Mouse (Mus musculus) limb, embryonic 14.5 days (tissue): Measurements from ENCODE around the gene Eef1g. TPM values are rescaled to one million over a fixed set of nuclear protein-coding genes. Genes with fewer than 3 reads are reported as not detected.

Experiments
- ATAC-seq: fragments of 200-750 bp; cut with Nextera tagmentation; 2 replicates; pipeline ENCODE4 v1.8.0; 2017; ENCODE audit warnings: low read depth, moderate number of reproducible peaks, moderate TSS enrichment; ENCODE audit not compliant: low FRiP score
- DNase-seq: peaks from one replicate; pipeline ENCODE4 v3.0.0-alpha.2; 2015; ENCODE audit warnings: low spot score
- H3K27ac ChIP-seq: fragments of 300-500 bp; sonication (generic); replicated peaks from 2 replicates; pipeline ENCODE4 v1.5.1; 2014; ENCODE audit warnings: low read depth, mild to moderate bottlenecking, low read length, moderate library complexity, mixed read lengths
- H3K27me3 ChIP-seq: fragments of 300-500 bp; sonication (generic); 2 replicates; pipeline ENCODE4 v1.6.1; 2014; ENCODE audit warnings: low read length, mixed read lengths; ENCODE audit not compliant: control insufficient read depth, insufficient read depth
- H3K36me3 ChIP-seq: fragments of 300-500 bp; sonication (generic); 2 replicates; pipeline ENCODE4 v1.6.1; 2014; ENCODE audit warnings: mild to moderate bottlenecking, low read length, moderate library complexity, mixed read lengths; ENCODE audit not compliant: control insufficient read depth, insufficient read depth
- H3K4me1 ChIP-seq: fragments of 300-500 bp; sonication (generic); 2 replicates; pipeline ENCODE4 v1.6.1; 2014; ENCODE audit warnings: antibody characterized with exemption, low read length, mixed read lengths; ENCODE audit not compliant: control insufficient read depth, insufficient read depth
- H3K4me2 ChIP-seq: fragments of 300-500 bp; sonication (generic); replicated peaks from 2 replicates; pipeline ENCODE4 v1.6.1; 2014; ENCODE audit warnings: low read depth, mild to moderate bottlenecking, low read length, moderate library complexity; ENCODE audit not compliant: severe bottlenecking
- H3K4me3 ChIP-seq: fragments of 300-500 bp; sonication (generic); replicated peaks from 2 replicates; pipeline ENCODE4 v1.5.1; 2014; ENCODE audit warnings: low read length
- H3K9ac ChIP-seq: fragments of 300-500 bp; sonication (generic); 2 replicates; pipeline ENCODE4 v1.6.1; 2014; ENCODE audit warnings: mild to moderate bottlenecking, low read depth, low read length, moderate library complexity; ENCODE audit not compliant: severe bottlenecking
- H3K9me3 ChIP-seq: fragments of 300-500 bp; sonication (generic); 2 replicates; pipeline ENCODE4 v1.6.1; 2016; ENCODE audit warnings: low read length; ENCODE audit not compliant: control insufficient read depth
- POLR2A ChIP-seq: fragments of 200-500 bp; IDR thresholded peaks from 2 replicates; pipeline ENCODE4 v1.8.0; 2012; ENCODE audit warnings: inconsistent platforms, mild to moderate bottlenecking, moderate library complexity, borderline replicate concordance; ENCODE audit not compliant: insufficient read depth, insufficient read length; ENCODE audit errors: extremely low read depth
- WGBS: fragments of 180-500 bp; shearing (Covaris S2); extraction: QIAGEN DNeasy Blood & Tissue Kit; methylation state at CpG from one replicate; pipeline ENCODE4 v1.1.7; 2014; 5-methylcytosine and 5-hydroxymethylcytosine counted together
- polyA plus RNA-seq, 2 experiments: library from polyadenylated mRNA; depleted of rRNA in 1 of 2; stranded (reverse) in 1 of 2; unstranded in 1 of 2; fragments of >200 nt; fragmentation: Nextera tagmentation in 1 of 2; extraction: Ambion mirVana in 1 of 2; gene quantifications; 2 replicates each; pipeline versions ENCODE4 v1.2.1 to v1.2.3; 2012 to 2014

Gene Eef1g
- polyA plus RNA-seq, 2 experiments, result 499 to 577 TPM

GRCm38 (mm10) chr19:9019298-9019697, 52.5 kb downstream of the Eef1g start:
- ATAC-seq, result no peak

GRCm38 (mm10) chr19:9023021-9023778, 56.4 kb downstream of the Eef1g start:
- peak; percentile 24; the same call in 1 of the 2 replicates for ATAC-seq
- Histone ChIP-seq H3K9ac (no peak overlapping the region), H3K4me2 (no peak overlapping the region), H3K27ac (peak overlapping the region; percentile 28), H3K9me3 (no peaks in the 10 kb centered on the region), H3K36me3 (peaks cover 18% of the 10 kb centered on the region), H3K4me3 (no peak overlapping the region), H3K4me1 (no peaks in the 10 kb centered on the region), H3K27me3 (no peaks in the 10 kb centered on the region)
- DNase-seq, result peak; percentile 14
- no peak for TF ChIP-seq POLR2A
- WGBS, result 44% methylated on average over 11 of the region's 11 CpGs

More at GRCm38 (mm10) chr19:9019298-9019697, 52.5 kb downstream of the Eef1g start:
- Histone ChIP-seq H3K4me2 (no peak overlapping the region), H3K4me3 (no peak overlapping the region), H3K27me3 (no peaks in the 10 kb centered on the region), H3K4me1 (no peaks in the 10 kb centered on the region), H3K36me3 (peaks cover 52% of the 10 kb centered on the region), H3K9ac (no peak overlapping the region), H3K27ac (no peak overlapping the region), H3K9me3 (no peaks in the 10 kb centered on the region)
- WGBS, result 84% methylated on average over 3 of the region's 3 CpGs
- no peak for TF ChIP-seq POLR2A
- DNase-seq, result no peak

- H3K4me2 ChIP-seq, result no peak overlapping the region
- TF ChIP-seq POLR2A, result no peak
- no peaks in the 10 kb centered on the region for H3K9me3 ChIP-seq
- no peak overlapping the region for H3K27ac ChIP-seq
- H3K27me3 ChIP-seq, result no peaks in the 10 kb centered on the region
- H3K9ac ChIP-seq, result no peak overlapping the region
- no peak overlapping the region for H3K4me3 ChIP-seq
- DNase-seq, result no peak
- no peaks in the 10 kb centered on the region; the same call in 1 of the 2 replicates for H3K36me3 ChIP-seq
- WGBS, result 87% methylated on average over 5 of the region's 5 CpGs
- no peak for ATAC-seq
- no peaks in the 10 kb centered on the region for H3K4me1 ChIP-seq
These were observed 58.9 kb downstream of the Eef1g start for GRCm38 (mm10) chr19:9025562-9026257.

- ATAC-seq, result no peak
- 77% methylated on average over 4 of the region's 4 CpGs for WGBS
These were observed 59.8 kb downstream of the Eef1g start for GRCm38 (mm10) chr19:9026634-9027033.

GRCm38 (mm10) chr19:9027795-9028194, 61.0 kb downstream of the Eef1g start:
- Histone ChIP-seq H3K4me3 (no peak overlapping the region), H3K36me3 (no peaks in the 10 kb centered on the region), H3K9ac (no peak overlapping the region), H3K9me3 (no peaks in the 10 kb centered on the region), H3K27ac (no peak overlapping the region), H3K27me3 (no peaks in the 10 kb centered on the region), H3K4me1 (no peaks in the 10 kb centered on the region; the same call in 1 of the 2 replicates), H3K4me2 (no peak overlapping the region)
- DNase-seq (no peak), ATAC-seq (no peak)
- TF ChIP-seq POLR2A, result no peak
- 29% methylated on average over 5 of the region's 5 CpGs for WGBS

More at GRCm38 (mm10) chr19:9026634-9027033, 59.8 kb downstream of the Eef1g start:
- no peaks in the 10 kb centered on the region for H3K4me1 ChIP-seq
- no peaks in the 10 kb centered on the region for H3K36me3 ChIP-seq
- no peak for TF ChIP-seq POLR2A
- no peak overlapping the region for H3K27ac ChIP-seq
- no peak overlapping the region for H3K4me3 ChIP-seq
- DNase-seq, result peak; percentile 13
- H3K4me2 ChIP-seq, result no peak overlapping the region
- no peaks in the 10 kb centered on the region for H3K9me3 ChIP-seq
- H3K27me3 ChIP-seq, result no peaks in the 10 kb centered on the region
- no peak overlapping the region for H3K9ac ChIP-seq

Other genes with a start within 250 kb of the Eef1g start
Only the 30 nearest of the 32 such genes appear.
- 1.6 and 3.2 TPM in 2 replicates for gene 1700092M07Rik, start 226.3 kb upstream of the Eef1g start, polyA plus RNA-seq (2012; rRNA removed)
- gene 1700092M07Rik, start 226.3 kb upstream of the Eef1g start, polyA plus RNA-seq (2014; fragmentation: Nextera tagmentation; extraction: Ambion mirVana), result 1.6 and 2.1 TPM in 2 replicates
- 188 and 197 TPM in 2 replicates for gene Stx5a, start 225.6 kb upstream of the Eef1g start, polyA plus RNA-seq (2012; rRNA removed)
- 161 and 174 TPM in 2 replicates for gene Stx5a, start 225.6 kb upstream of the Eef1g start, polyA plus RNA-seq (2014; fragmentation: Nextera tagmentation; extraction: Ambion mirVana)
- 263 and 265 TPM in 2 replicates for gene Nxf1, start 210.0 kb upstream of the Eef1g start, polyA plus RNA-seq (2012; rRNA removed)
- gene Nxf1, start 210.0 kb upstream of the Eef1g start, polyA plus RNA-seq (2014; fragmentation: Nextera tagmentation; extraction: Ambion mirVana), result 168 and 187 TPM in 2 replicates
- gene Tmem223, start 196.0 kb upstream of the Eef1g start, polyA plus RNA-seq (2012; rRNA removed), result 192 and 275 TPM in 2 replicates
- gene Tmem223, start 196.0 kb upstream of the Eef1g start, polyA plus RNA-seq (2014; fragmentation: Nextera tagmentation; extraction: Ambion mirVana), result 177 and 220 TPM in 2 replicates
- 63.5 and 97.1 TPM in 2 replicates for gene Tmem179b, start 192.6 kb upstream of the Eef1g start, polyA plus RNA-seq (2012; rRNA removed)
- 83.6 and 84.2 TPM in 2 replicates for gene Tmem179b, start 192.6 kb upstream of the Eef1g start, polyA plus RNA-seq (2014; fragmentation: Nextera tagmentation; extraction: Ambion mirVana)
- gene Taf6l, start 180.6 kb upstream of the Eef1g start, polyA plus RNA-seq (2012; rRNA removed), result 22.4 and 29.1 TPM in 2 replicates
- 21.3 and 21.8 TPM in 2 replicates for gene Taf6l, start 180.6 kb upstream of the Eef1g start, polyA plus RNA-seq (2014; fragmentation: Nextera tagmentation; extraction: Ambion mirVana)
- gene Polr2g, start 168.5 kb upstream of the Eef1g start, polyA plus RNA-seq (2012; rRNA removed), result 135 and 140 TPM in 2 replicates
- gene Polr2g, start 168.5 kb upstream of the Eef1g start, polyA plus RNA-seq (2014; fragmentation: Nextera tagmentation; extraction: Ambion mirVana), result 153 and 165 TPM in 2 replicates
- gene Zbtb3, start 164.5 kb upstream of the Eef1g start, polyA plus RNA-seq (2012; rRNA removed), result 3.5 and 3.9 TPM in 2 replicates
- 5.3 and 5.6 TPM in 2 replicates for gene Zbtb3, start 164.5 kb upstream of the Eef1g start, polyA plus RNA-seq (2014; fragmentation: Nextera tagmentation; extraction: Ambion mirVana)
- 48.3 and 54.3 TPM in 2 replicates for gene Ttc9c, start 147.7 kb upstream of the Eef1g start, polyA plus RNA-seq (2012; rRNA removed)
- gene Ttc9c, start 147.7 kb upstream of the Eef1g start, polyA plus RNA-seq (2014; fragmentation: Nextera tagmentation; extraction: Ambion mirVana), result 41.8 and 48.5 TPM in 2 replicates
- gene Hnrnpul2, start 147.0 kb upstream of the Eef1g start, polyA plus RNA-seq (2012; rRNA removed), result 59.4 and 88.6 TPM in 2 replicates
- gene Hnrnpul2, start 147.0 kb upstream of the Eef1g start, polyA plus RNA-seq (2014; fragmentation: Nextera tagmentation; extraction: Ambion mirVana), result 9.5 and 9.6 TPM in 2 replicates
- gene AC129217.1, start 137.3 kb upstream of the Eef1g start, polyA plus RNA-seq (2012; rRNA removed), result 0.51 and 3.0 TPM in 2 replicates
- gene AC129217.1, start 137.3 kb upstream of the Eef1g start, polyA plus RNA-seq (2014; fragmentation: Nextera tagmentation; extraction: Ambion mirVana), result not detected in 2 replicates
- 48.2 and 63.5 TPM in 2 replicates for gene Bscl2, start 129.6 kb upstream of the Eef1g start, polyA plus RNA-seq (2012; rRNA removed)
- 50.2 and 51.3 TPM in 2 replicates for gene Bscl2, start 129.6 kb upstream of the Eef1g start, polyA plus RNA-seq (2014; fragmentation: Nextera tagmentation; extraction: Ambion mirVana)
- gene Gng3, start 127.8 kb upstream of the Eef1g start, polyA plus RNA-seq (2012; rRNA removed), result 2.2 and 2.5 TPM in 2 replicates
- gene Gng3, start 127.8 kb upstream of the Eef1g start, polyA plus RNA-seq (2014; fragmentation: Nextera tagmentation; extraction: Ambion mirVana), result 4.2 and 5.0 TPM in 2 replicates
- gene Lrrn4cl, start 116.3 kb upstream of the Eef1g start, polyA plus RNA-seq (2012; rRNA removed), result 1.9 and 2.1 TPM in 2 replicates
- gene Lrrn4cl, start 116.3 kb upstream of the Eef1g start, polyA plus RNA-seq (2014; fragmentation: Nextera tagmentation; extraction: Ambion mirVana), result 0.70 and 1.6 TPM in 2 replicates
- gene Ubxn1, start 95.5 kb upstream of the Eef1g start, polyA plus RNA-seq (2012; rRNA removed), result 84.2 and 127 TPM in 2 replicates
- gene Ubxn1, start 95.5 kb upstream of the Eef1g start, polyA plus RNA-seq (2014; fragmentation: Nextera tagmentation; extraction: Ambion mirVana), result 154 and 166 TPM in 2 replicates
- gene Uqcc3, start 86.1 kb upstream of the Eef1g start, polyA plus RNA-seq (2012; rRNA removed), result 33.9 and 51.3 TPM in 2 replicates
- gene Uqcc3, start 86.1 kb upstream of the Eef1g start, polyA plus RNA-seq (2014; fragmentation: Nextera tagmentation; extraction: Ambion mirVana), result 65.9 and 70.1 TPM in 2 replicates
- 6.0 and 6.1 TPM in 2 replicates for gene Lbhd1, start 83.3 kb upstream of the Eef1g start, polyA plus RNA-seq (2012; rRNA removed)
- gene Lbhd1, start 83.3 kb upstream of the Eef1g start, polyA plus RNA-seq (2014; fragmentation: Nextera tagmentation; extraction: Ambion mirVana), result 59.6 and 70.0 TPM in 2 replicates
- not detected in 2 replicates for gene Gm49403, start 83.1 kb upstream of the Eef1g start, polyA plus RNA-seq (2012; rRNA removed)
- gene Gm49403, start 83.1 kb upstream of the Eef1g start, polyA plus RNA-seq (2014; fragmentation: Nextera tagmentation; extraction: Ambion mirVana), result not detected in 2 replicates
- 50.1 and 92.1 TPM in 2 replicates for gene 1810009A15Rik, start 78.2 kb upstream of the Eef1g start, polyA plus RNA-seq (2012; rRNA removed)
- gene 1810009A15Rik, start 78.2 kb upstream of the Eef1g start, polyA plus RNA-seq (2014; fragmentation: Nextera tagmentation; extraction: Ambion mirVana), result 80.2 and 87.6 TPM in 2 replicates
- gene Gm49416, start 78.1 kb upstream of the Eef1g start, polyA plus RNA-seq (2012; rRNA removed), result 0.38 TPM in 1 of 2 replicates, not detected in the other
- 0.50 TPM in 1 of 2 replicates, not detected in the other for gene Gm49416, start 78.1 kb upstream of the Eef1g start, polyA plus RNA-seq (2014; fragmentation: Nextera tagmentation; extraction: Ambion mirVana)
- gene Ints5, start 74.0 kb upstream of the Eef1g start, polyA plus RNA-seq (2012; rRNA removed), result 34.5 and 46.5 TPM in 2 replicates
- gene Ints5, start 74.0 kb upstream of the Eef1g start, polyA plus RNA-seq (2014; fragmentation: Nextera tagmentation; extraction: Ambion mirVana), result 33.4 and 36.6 TPM in 2 replicates
- 212 and 265 TPM in 2 replicates for gene Ganab, start 69.0 kb upstream of the Eef1g start, polyA plus RNA-seq (2012; rRNA removed)
- gene Ganab, start 69.0 kb upstream of the Eef1g start, polyA plus RNA-seq (2014; fragmentation: Nextera tagmentation; extraction: Ambion mirVana), result 91.7 and 99.6 TPM in 2 replicates
- gene B3gat3, start 46.7 kb upstream of the Eef1g start, polyA plus RNA-seq (2012; rRNA removed), result 116 and 142 TPM in 2 replicates
- 39.7 and 43.0 TPM in 2 replicates for gene B3gat3, start 46.7 kb upstream of the Eef1g start, polyA plus RNA-seq (2014; fragmentation: Nextera tagmentation; extraction: Ambion mirVana)
- gene Rom1, start 37.7 kb upstream of the Eef1g start, polyA plus RNA-seq (2012; rRNA removed), result 5.2 and 7.1 TPM in 2 replicates
- gene Rom1, start 37.7 kb upstream of the Eef1g start, polyA plus RNA-seq (2014; fragmentation: Nextera tagmentation; extraction: Ambion mirVana), result 2.0 and 2.4 TPM in 2 replicates
- gene Eml3, start 37.5 kb upstream of the Eef1g start, polyA plus RNA-seq (2012; rRNA removed), result 62.1 and 74.9 TPM in 2 replicates
- gene Eml3, start 37.5 kb upstream of the Eef1g start, polyA plus RNA-seq (2014; fragmentation: Nextera tagmentation; extraction: Ambion mirVana), result 21.5 and 25.2 TPM in 2 replicates
- gene Mta2, start 25.2 kb upstream of the Eef1g start, polyA plus RNA-seq (2012; rRNA removed), result 63.4 and 76.5 TPM in 2 replicates
- gene Mta2, start 25.2 kb upstream of the Eef1g start, polyA plus RNA-seq (2014; fragmentation: Nextera tagmentation; extraction: Ambion mirVana), result 43.8 and 47.2 TPM in 2 replicates
- gene Tut1, start 13.2 kb upstream of the Eef1g start, polyA plus RNA-seq (2012; rRNA removed), result 28.6 and 33.6 TPM in 2 replicates
- 27.6 and 29.2 TPM in 2 replicates for gene Tut1, start 13.2 kb upstream of the Eef1g start, polyA plus RNA-seq (2014; fragmentation: Nextera tagmentation; extraction: Ambion mirVana)
- 21.6 and 31.4 TPM in 2 replicates for gene Ahnak, start 22.2 kb downstream of the Eef1g start, polyA plus RNA-seq (2012; rRNA removed)
- 61.5 and 61.6 TPM in 2 replicates for gene Ahnak, start 22.2 kb downstream of the Eef1g start, polyA plus RNA-seq (2014; fragmentation: Nextera tagmentation; extraction: Ambion mirVana)
- gene Scgb1a1, start 120.9 kb downstream of the Eef1g start, polyA plus RNA-seq (2012; rRNA removed), result 0.35 TPM in 1 of 2 replicates, not detected in the other
- not detected in 2 replicates for gene Scgb1a1, start 120.9 kb downstream of the Eef1g start, polyA plus RNA-seq (2014; fragmentation: Nextera tagmentation; extraction: Ambion mirVana)
- gene Asrgl1, start 168.6 kb downstream of the Eef1g start, polyA plus RNA-seq (2012; rRNA removed), result 5.7 and 6.3 TPM in 2 replicates
- gene Asrgl1, start 168.6 kb downstream of the Eef1g start, polyA plus RNA-seq (2014; fragmentation: Nextera tagmentation; extraction: Ambion mirVana), result 8.5 and 11.2 TPM in 2 replicates